Mouse (Mus musculus): ENCODE data around the gene Tifa.

Tifa gene

DNA sequence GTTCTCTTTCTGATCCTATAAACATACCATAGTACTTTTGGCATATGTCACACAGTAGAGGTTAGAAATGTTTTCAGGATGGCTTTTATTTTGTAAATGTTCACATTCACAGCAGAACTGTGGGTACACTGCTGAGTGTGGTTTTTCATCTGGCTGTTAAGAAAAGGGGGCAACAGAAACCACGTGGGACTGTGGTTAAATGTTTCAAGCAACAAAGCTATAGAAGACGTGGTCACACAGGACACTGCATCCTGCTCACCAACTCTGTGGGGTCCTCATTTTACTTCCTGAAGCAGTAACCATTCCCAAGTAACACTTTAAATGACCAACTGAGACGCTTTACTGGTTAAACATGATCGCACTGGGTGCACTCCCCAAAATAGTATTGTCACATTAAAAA is 72.9 kb downstream of the Tifa start:
- no peak for DNase-seq (ENCODE audit: extremely low read depth, low read depth)

DNA sequence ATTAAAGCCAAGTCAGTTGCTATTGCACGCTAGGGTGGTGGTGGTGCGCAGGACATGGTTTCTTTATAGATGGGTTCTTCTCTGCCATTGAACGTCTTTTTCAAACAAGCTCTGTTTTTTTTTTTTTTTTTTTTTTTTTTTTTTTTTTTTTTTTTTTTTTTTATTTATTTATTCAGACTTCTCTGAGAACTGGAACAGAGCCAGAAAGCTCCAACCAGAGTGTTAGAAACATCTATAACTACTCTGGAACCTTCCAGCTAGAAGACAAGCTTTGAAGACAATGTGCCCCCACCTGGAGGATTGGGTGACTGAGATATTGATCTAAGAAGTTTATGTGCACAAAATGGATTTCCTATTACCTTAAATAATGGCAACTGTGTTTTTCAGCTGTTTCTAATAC is 74.0 kb downstream of the Tifa start:
- DNase-seq (ENCODE audit: extremely low read depth, low read depth), result no peak

DNA sequence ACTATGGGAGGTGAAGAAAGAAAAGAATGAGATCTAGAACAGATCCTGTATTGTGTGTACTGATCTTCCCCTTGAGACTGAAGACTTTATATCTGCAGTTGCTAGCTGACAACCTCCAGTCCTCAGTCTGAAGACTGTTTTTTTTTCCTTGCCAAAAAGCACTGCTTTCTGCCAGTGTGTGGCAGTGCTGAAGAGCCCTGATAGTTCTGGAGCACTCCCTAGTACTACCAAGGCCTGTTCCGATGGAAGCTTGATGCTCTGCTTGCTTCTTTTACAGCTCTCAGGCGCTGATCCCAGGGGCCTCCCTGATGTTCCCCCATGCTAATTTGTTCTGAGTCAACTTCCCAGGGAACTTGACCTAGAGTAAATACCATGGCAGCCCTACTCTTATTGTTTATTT is 74.6 kb downstream of the Tifa start:
- no peak for DNase-seq (ENCODE audit: extremely low read depth, low read depth)

DNA sequence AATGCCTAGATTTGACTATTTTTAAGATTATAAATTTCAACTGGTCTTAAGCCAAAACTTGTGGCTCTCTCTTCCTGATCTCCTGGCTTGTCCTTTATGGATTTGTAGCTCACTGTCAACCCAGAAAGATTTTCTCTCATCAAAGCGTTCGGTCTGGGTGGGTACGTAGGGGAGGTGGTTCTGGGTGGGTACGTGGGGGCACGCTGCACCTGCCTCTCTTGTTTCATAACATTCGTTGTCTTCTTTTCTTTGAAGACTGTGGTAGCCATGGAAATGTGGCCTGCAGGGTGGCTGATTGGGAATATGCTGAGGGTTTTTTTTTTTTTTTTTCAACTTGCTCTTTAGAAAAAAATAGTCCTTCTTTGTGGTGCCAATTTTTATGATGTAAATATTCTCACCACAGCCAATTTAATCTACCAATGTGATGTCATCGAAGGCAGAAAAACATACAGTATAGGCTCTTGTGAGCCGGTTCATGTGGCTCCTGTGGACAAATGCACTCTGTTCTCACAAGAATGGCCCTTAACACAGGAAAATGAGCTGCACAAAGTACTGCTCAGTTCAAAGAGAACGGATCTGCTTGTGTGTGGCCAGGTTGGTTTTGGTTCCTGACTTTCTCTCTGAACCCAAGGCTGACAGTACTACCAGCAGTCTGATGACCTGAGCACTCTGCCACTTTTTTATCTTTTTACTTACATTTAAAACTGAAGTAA is 78.6 kb downstream of the Tifa start:
- no peak for DNase-seq (ENCODE audit: extremely low read depth, low read depth)

DNA sequence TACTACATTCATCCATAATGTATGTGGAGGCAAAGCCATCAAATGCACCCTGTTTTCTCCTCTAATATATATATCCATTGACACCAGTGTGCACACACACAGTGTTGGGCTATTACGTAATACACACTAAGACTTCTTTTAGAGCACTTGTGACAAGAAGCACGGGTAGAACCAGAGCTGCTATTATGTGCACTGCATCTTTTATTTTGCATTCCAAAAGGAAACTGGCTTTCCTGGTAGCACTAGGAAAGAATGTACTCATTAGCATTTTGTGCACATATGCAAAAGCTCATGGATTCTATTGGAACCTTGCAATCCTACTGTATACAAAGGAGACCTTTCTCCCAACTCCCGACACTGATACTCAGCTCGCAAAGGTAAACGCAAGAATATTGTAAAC is 79.3 kb downstream of the Tifa start:
- no peak for DNase-seq (ENCODE audit: extremely low read depth, low read depth)

DNA sequence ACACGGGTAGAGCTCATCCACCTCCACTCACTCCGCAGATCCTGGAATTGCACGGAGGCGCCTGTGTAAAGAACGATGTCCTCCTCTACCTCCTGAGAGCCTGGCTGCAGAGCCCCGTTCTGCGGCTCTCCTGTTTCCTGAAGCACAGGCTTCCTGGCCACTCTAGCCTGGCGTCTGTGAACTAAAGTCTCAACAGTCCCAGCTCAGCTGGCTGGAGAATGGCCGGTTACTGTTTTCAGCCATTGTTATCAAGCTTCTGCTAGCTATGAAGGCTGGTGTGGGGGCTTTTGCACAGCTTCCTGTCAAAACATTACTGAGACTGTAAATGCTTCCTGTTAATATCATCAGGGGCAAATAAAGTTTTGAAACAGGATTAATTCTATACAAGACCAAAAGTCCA is 82.0 kb downstream of the Tifa start:
- DNase-seq (ENCODE audit: extremely low read depth, low read depth), result no peak

DNA sequence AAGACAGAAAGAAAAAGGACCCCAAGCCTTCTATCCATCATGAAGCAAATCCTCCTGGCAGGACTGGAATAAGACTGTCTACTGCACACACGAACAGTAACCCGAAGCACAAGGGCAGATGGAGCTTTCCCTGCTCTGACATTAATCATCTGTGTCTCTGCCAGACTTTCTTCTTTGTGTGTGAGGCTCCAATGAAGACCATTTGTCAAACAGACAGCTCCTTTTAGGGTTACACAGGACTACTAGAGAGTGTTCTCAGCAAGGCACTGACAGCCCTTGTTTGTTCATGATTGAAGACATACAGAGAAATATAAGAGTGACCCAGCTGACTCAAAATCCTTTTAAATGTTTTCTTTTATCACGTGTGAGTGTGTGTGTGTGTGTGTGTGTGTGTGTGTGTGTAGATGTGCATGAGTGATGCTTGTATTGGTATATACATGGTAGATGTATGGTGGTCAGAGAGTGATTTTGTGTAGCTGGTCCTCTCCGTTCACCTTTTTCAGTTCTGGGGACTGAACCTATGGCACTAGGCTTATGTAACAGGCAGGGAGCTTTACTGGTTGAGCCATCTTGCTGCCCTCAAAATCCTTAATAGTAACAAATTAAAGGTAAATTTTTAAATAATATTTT is 84.8 kb downstream of the Tifa start:
- DNase-seq (ENCODE audit: extremely low read depth, low read depth), result no peak

DNA sequence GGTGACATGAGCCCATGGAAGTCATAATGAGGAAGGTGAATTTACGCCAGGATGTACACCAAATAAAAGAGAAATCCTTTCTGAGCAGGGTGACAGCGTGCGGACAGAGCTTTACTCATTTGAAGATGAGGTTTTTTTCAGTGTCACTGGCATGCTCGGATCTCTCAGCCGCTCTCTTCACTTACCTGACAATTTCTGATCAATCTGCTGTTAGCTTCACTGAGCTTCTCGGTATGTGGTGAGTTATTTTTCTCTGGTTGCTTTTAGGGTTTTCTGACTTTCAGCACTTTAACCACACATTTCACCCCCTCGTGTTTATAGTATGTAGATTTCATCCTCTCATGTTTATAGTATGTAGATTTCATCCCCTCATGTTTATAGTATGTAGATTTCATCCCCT is 85.5 kb downstream of the Tifa start:
- DNase-seq (ENCODE audit: extremely low read depth, low read depth), result no peak

DNA sequence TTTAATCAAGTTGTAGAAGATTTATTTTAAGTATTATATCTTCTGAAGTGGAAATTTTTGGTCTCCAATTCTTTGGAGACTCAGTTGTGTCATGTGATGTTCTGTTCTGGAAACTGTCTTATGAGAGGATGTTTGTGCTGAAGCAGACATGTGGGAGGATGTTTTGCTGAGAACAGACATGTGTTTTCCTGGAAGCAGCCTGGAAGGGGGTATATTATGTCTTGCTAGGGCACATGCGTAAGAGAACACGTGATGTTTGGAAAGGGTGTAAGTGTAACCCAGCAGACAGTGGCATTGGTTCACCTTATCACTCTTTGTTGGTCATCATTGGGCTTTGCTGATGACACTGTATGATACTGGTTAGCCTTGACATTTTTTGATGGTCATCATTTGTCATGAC is 85.9 kb downstream of the Tifa start:
- DNase-seq (ENCODE audit: extremely low read depth, low read depth), result no peak

DNA sequence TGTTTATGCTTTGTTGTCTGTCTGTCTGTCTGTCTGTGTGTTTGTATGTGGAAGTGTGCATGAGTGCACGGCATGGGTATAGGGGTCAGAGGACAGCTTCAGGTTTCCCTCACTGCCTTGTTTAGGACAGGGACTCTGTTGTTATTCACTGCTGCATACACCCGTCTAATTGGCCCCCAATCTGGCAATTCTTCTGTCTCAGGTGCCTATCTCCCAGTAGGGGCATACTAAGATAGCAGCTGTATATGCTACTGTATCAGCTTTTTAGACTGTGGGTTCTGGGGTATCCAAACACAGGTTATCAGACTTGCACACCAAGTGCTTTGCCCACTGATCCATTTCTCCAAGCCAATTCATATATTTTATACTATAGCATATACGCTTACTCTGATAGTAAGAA is 90.4 kb downstream of the Tifa start:
- no peak for DNase-seq (ENCODE audit: extremely low read depth, low read depth)

DNA sequence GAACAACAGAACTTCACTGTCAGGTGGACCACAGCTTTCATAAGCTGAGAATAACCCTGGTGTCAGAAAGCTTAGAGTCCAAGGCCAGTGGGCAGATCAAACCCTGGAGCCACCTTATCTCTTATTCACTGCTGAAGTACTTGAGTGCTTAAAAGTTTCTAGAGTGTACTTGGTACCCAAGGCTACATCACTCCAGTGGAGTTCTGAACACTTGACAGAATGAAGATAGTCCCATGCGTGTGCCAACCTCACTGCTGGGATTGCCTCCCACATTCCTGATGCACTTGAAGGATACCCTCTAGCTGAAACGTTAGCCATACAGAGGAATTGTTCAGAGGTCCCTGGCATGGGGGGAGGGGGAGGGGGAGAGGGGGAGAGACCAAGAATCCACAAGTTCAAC is 92.1 kb downstream of the Tifa start:
- no peak for DNase-seq (ENCODE audit: extremely low read depth, low read depth)
